Mouse (Mus musculus) urinary bladder, postnatal 14 days (tissue): ENCODE data around the gene Sema4c.
A peak's percentile ranks its signal among the peaks of the same experiment; 100 is the strongest.

Source experiments
- DNase-seq: peaks from one replicate; pipeline ENCODE4 v3.0.0; 2021; ENCODE audit warnings: low spot score

Gene Sema4c

DNA sequence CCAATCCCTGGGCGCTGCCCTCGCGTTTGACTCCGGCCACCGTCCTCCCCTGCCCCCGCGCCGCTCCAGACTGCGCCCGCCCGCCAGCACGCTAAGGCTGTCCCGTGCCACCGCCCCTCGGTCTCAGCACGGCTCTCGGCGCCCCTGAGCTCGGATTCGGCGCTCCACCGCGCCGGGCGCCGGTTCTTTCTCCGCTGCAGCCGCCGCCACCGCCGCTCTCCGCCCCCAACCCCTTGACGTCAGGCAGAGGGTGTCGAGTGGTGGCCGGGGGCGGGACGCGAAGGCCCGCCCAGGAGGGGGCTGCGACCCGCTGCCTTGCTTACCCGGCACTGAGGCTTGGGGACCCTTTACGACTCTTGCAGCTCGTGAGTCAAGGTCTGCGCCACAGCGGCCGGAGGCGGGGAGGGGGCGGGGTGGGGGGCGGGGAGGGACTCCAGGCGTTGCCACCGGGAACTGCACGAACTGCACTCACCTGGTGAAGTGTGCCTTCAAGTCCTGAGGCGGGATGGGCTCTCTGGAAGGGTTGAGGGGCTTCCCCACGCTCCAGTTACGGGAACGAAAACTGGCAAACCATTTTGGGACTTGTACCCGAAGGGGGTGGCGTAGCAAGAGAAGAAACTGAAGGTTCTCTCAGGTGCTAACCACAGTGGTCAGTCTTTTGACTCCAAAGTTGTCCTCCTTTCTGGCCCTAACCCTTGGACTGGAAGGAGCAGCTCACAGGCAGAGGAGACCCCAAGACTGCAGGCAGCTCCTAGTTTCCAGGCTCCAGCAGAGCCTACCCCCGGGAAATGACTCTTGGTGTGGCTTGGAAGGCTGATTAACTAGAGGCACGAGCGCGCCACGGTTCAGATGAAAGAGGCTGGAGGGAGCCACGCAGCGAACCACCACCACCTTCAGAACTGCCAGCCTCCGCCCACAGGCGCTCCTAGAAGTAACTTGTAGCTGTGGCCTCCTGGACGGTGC is at the start of gene Sema4c:
Sema4c (minus strand) TSS at position 319 of the 963 bp plus-strand sequence.
- DNase-seq: peak; percentile 79

DNA sequence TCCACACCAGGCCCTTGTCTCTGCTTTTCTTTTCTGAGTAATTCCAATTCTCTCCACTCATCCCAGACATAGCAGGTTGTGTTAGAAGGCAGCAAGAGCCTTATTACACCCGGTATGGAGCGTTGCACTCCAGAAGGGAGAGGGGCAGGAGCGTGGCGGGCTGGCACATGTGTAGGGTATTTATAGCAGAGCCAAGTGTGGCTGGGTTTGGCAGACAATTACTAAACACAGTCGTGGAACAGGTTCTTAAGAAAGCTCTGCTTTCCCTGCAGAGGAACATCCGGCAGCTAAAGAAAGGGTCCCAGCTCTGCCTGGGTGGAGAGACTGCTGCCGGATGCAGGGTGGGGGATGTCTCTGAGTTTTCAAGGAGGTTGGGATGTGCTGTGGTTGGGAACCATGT is 48.8 kb upstream of the Sema4c start:
- DNase-seq: peak; percentile 50

DNA sequence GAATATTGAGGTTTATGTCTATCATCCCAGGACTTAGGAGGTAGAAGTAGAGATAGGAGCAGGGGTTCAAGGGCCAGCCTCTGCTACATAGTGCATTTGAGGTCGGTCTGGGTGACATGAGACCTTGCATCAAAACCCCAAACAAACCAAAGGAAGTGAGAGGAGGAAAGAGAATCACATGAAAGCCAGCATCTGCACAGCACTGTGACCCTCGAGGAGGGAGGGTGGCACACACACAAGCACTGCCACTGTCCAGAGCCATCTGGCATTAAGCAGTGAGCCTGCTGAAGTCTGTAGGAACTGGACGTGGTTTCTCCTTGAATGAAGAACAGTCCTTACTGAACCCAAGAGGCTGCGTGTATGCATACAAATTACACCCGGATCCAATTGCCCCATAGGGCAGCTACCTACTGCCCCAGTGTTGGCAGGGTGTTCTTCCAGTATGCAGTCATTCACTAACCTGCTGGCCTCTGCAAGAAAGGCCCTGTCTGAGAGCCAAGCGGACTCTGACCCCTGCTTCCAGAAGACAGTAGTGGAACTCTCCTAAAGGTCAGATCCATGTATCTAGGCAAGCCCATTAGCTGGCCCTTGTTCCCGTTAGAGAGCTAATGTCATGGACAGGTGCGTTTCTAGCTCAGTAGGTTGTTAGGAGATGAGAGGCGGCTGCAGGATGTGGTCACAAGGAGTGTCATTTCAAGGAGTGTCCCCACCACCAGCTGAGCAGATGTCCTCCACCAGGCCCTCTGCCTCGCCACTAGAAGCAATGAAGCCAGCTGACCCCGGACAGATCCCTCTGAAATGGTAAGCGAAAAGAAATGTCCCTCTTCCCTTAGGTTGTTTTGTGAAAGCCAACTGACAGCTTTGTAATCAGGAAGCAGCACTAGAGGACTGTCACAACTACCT is 46.4 kb upstream of the Sema4c start:
- DNase-seq: no peak

DNA sequence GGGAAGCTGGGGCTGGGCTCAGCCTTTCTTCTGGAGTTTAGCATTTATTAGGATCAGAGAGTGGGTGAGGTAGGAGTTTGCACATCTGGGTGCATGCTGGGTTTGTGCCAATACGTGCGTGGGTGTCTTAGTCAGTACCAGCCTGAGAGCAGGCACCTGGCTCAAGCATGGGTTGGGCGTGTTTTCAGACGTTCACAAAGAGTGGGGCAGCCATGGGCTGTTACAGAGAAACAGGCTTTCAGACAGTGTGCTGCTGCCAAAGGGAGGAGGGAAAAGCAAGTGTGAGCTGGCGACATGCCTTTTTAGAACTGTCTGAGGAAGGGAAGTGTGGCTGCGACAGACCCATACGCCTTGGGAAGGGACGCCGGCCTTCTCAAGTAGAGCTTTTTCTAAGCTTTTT is 45.2 kb upstream of the Sema4c start:
- DNase-seq: peak; percentile 73

DNA sequence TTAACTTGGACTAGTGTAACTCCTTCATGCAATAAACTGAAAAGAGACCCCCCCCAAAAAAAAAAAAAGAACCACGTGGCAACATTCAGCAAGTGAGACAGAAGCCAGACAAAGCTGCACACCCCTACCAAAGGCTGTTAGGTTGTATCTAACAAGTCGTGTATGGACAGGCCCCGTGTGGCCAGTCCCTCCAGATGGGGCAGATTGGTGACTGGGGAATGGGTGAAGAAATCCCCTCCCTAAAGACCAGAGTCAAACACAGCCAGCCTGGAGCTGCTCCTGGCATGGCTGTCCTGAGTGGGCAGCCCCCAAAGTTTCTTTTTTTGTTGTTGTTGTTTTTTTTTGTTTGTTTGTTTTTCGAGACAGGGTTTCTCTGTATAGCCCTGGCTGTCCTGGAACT is 44.1 kb upstream of the Sema4c start:
- DNase-seq: peak; percentile 53

DNA sequence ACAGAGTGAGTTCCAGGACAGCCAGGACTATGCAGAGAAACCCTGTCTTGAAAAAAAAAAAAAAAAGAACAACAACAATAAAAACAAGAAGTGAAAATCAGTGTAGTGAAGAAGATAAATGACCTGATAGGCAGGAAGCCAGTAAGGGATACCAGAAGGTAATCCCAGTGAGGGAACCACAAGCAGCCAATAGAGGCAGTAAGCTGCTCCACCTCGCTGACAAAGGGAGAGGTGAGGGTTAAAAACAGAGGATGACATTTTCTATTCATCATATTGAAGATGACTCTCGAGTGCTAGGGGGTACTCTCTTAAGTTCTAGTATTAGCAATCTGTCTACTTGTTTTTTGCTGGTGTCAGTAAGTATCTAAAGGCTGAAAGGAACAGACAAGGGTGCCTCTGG is 40.3 kb upstream of the Sema4c start:
- no peak for DNase-seq

DNA sequence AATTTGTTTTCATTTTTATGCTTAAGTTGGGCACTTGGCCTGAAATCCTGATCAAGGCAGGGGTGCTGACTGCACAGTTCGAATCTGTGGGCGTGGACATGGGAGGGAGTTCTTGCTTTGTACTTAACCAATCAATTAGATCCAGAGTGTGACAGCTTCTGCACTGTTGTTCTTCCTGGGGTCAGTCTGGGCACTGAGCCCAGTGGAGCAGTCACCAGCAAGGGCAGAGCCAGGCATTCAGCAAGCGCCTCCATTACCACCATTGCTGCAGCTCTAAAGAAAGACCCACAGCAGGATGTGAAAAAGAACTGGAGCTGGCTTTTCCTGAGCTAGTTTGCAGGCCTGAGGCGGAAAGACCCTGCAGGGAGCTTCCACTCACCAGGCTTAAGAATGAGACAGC is 38.0 kb upstream of the Sema4c start:
- DNase-seq: no peak

DNA sequence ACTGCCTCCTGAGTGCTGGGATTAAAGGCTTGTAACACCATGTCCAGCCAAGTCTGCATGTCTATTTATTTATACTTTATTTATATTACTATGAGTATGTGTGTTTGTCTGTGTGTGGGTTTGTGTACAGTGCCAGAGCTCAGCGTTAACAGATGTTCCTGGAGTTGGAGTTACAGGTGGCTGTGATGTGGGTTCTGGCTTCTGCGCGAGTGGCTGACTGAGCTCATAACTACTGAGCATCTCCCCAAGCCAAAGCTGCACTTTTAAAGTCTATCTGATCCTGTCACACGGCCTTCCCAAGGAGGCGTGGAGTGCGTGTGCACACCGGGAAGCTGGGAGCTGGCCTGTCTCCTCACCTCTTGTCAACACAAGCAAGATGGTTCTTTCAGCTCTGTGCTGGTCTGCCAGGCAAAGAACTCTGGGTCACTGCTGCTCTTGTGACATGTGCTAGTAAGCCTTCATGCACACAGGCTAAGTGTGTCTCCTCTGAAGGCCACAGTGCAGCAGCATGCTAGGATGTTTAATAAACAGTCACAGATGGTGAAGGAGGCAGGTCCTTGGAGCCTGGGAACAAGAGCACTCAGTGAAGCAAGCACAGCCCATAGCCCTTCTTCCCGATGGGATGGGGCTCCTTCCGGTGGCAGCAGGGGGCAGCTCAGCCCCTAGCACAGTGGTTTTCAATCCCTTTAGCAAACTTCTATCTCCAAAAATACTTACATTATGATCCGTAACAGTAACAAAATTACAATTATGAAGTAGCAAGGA is 37.2 kb upstream of the Sema4c start:
- DNase-seq: no peak

DNA sequence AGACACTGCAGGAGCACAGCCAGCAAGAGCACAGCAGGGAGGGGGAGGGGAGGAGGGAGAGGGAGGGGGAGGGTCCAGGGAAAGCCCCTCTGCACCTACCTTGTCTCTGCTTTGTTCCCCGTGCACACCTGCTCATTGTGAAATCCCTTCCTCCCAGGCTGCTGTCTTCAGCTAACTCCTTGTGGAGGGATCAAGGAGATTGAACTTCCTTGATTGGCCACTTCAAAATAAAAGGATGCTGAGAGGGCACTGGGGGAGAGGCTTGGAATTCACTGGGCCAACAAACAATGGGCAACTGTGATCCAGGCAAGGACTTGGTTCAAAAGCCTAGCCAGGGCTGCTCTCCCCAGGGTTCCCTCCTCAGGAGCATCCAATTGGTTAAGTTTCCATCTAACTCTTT is 35.0 kb upstream of the Sema4c start:
- no peak for DNase-seq

DNA sequence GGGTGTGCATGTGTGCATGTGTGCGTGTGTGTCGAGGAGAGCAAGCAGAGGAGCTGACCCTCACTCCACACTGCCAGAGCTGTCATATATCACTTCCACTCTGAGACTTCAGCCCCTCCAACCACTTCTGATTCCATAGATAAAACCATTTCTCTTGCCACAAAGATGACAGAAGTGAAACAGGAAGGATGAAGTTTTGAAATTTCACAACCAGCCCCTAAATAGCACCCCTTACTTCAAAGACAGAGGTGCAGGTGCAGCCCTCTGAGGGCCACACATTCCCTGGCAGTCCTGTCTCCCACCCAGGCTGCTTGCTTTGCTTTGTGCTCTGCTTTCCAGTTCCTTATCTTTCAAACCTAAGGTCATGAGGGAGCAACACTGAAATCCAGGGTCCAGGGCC is 33.3 kb upstream of the Sema4c start:
- DNase-seq: no peak

DNA sequence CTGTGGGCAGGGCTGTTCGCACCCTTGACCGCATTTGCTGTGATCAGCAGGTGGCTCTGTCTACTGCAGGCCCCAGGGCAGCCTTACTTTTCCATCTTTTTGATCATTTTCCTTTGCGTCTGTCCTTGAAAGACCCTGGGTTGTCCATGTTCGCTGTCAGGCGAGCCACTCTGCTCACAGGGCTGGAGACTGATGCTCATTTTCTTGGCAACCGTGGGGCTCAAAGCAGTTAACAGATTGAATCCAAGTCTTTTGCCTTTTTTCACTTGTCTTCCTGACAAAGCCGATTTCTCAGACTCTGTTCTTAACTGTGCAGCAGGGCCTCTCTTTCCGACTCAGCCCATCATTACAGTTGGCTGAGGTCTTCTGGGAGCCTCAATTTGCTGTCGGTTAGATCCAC is 32.5 kb upstream of the Sema4c start:
- no peak for DNase-seq

DNA sequence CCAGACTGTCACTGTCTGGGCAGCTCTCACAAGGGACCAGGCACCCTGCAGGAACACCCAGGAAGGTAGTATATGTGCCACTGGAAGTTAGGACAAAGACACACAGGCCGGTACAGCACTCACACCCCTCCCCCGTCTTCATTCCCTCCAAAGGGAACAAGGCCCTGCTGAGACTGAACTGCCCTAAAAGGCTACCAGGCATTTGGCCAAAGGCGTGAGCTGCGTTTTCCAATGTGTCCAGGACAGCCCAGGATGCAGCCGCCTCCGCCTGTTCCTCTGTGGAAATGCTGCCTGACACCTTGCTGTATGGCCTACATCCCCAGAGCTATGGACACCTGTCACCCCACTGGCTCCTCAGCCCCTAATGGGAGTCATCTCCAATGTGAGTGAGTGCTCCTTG is 31.3 kb upstream of the Sema4c start:
- DNase-seq: peak; percentile 81

DNA sequence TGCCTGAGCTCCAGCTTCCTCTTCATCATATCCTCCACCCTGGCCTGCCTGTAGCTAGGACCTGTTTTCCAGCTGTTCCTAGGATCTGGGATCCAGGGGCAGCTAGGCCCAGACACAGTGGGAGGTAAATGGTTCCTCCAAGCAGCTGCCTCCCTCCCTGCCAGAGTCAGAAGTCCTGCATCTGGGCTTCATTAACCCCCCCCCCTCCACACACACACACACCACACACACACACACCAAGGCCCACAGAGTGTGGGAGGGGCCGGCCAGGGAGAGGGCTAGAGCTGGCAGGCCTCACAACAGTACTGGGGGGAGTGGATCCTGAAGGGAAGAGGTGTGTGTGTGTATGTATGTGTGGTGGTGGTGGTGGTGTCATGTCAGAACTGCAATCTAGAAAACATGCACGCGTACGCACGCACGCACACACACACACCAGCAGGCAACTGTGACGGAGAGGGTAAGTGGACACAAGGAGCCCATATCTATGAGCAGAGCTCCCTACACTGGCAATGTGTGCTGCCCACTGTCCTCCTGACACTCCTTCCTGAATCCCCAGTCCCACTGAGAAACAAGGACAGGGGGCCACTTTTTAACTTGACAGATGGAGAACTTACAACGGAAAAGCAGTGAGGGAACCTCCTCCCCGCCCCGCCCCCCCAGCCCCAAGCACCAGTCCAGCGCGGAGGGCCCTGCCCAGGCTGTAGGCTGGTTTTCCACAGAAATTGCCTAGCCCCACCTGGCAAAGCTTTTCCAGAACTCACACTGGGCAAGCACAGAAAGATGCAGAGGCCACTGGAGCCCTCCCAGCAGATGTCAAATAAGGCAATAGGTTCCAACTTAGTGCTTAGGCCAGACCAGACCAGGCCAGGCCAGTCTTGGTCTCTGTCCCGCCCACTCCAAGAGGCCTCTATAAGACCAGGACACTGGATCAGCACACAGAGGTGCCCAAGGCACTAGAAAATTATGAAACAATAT is 30.6 kb upstream of the Sema4c start:
- peak; percentile 64 for DNase-seq

DNA sequence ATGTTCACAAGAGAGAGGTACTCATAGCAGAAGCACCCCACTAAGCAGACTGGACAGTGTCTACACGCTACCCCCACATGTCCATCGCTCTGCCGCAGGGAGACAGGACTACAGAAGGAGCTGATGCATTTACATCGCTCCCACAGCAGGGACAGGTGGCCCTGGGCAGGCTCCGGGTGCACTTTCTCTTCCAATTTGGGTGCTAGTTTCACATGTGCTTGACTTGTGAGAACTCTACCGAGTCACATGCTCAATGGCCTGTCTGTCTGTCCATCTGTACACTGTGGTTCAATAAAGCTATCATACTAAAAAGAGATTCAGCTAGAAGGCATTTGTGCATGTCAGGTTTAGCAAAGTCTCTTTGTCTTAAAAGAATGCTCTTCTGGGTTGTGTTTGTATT is 29.7 kb upstream of the Sema4c start:
- DNase-seq: no peak

DNA sequence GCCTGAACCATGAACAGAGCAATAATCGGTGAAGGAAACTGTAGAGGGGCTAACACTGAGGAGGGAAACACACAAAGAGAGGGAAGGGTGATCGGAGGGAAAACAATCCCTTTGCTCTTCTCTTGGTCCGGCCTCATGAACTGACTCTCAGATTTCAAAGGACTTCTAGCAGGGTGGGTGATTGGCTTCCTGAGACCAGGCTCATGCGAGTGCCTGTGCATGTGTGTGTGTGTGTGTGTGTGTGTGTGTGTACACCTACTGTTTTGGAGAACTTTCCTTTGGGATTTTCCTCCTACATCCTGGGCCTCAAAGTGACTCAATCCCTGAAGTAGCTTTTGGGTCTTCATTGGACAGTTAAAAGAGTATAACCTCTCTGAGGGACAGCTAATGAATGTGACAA is 28.1 kb upstream of the Sema4c start:
- DNase-seq: no peak

DNA sequence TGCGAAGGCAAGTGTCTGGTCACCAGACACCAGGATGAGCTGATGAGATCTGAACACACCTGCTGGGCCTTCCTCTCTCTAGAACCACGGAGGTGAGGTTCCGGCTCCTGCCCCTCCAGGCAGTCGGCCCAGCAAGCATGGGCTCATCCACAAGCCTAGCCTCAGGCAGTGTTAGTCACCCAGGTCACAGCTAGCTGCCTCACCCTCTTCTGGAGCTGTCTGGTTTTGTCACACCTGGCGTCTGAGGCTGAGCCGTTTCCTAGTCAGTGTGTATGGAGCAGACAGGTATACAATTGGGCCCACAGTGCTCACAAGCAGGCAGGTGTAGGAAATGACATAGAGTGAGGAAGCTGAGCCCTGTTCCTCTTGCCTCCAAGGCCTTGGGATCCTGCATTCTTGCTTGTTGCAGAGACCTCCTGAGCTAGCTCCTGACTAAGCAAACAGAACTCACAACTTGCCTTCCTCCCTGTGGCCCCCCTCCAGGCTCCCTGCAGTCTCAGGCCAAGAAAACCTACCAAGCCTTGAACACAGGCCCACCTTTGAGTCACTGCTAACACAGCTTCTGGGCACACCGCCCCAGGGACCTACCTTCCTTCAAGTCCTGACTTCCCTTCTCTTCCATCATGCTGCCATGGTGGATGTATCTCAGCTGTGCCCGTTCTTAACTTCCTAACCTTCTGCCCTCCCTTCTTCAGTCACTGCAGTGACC is 25.4 kb upstream of the Sema4c start:
- DNase-seq: no peak

DNA sequence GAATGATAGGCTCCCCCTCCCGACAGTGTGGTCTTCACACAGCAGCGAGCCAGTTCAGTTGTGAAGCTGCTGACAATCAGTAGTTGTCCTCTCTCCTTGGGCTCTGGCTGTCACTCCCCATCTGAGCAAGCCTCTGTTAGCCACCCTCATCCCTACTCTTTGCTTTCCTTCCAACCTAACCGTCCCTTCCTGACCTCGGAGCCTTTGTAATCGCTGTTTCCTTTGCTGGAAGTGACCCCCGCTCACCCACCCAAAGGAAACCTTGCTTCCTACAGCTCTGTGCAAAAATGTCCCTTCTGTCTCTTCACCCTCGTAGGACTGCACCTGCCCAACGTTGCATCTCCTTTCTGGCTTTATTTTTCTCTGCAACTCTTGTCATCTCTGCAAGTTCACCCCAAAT is 24.1 kb upstream of the Sema4c start:
- no peak for DNase-seq

DNA sequence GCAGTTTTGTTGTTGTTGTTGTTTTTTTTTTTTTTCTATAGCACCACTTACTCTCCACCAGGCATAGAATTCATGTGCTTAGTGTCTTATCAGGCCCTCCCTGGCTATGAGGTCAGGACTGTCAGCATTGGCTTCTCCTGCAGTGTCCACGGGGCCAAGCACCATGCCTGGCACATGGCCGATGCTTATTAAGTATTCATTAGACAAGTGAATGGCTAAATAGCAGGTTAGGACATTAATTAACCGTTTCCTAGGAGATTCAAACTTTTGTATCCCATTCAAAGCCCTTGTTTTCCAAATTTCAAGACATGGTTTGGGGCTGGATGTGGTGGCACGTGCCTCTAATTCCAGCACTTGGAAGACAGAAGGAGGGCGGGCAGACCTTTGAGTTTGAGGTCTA is 23.1 kb upstream of the Sema4c start:
- no peak for DNase-seq

DNA sequence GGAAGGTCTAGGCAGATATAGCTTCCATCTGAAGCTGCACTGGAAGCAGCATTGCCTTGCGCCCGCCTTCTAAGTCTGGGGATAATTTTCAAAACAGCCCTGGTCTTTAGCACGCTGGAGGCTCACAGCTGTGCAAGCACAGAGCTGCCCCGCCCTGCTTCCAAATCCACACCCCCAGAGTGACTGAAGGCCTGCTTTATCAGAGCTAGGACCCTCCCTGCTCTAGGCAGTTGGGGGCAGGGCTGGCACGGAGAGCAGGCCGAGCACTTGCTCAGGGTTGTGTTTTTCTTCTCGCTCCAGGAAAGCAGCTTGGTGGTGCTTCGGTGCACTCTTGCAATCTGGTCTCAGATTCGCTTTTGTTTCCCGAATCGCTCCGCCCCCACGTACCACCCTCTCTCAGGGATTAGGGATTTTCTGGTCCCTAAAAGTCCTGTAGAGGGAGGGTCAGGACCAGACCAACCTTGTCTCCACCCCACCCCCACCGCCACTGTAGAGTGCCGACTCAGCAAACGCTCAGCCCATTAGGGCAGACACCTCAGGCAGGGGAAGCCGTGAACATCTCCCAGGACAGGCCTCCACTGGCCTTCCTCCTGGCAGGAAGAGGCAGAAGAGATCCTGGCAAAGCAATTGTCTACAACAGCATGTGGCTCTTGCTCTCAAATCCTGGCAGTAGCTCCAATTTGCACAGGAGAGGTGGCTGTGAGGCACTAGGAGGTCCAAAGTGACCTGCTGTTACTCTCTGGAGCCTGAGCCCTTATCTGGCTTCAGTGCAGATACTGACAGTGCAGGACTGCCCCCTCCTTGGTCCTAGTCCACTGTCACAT is 22.4 kb upstream of the Sema4c start:
- DNase-seq: peak; percentile 76
